Mouse (Mus musculus) olfactory bulb, adult 2 months (tissue): ENCODE data around the gene Prss27.

Source experiments
- CTCF ChIP-seq: fragments of 200-500 bp; IDR thresholded peaks from 2 replicates; pipeline ENCODE4 v1.5.1; 2012; ENCODE audit warnings: low read depth, mild to moderate bottlenecking, low read length, moderate library complexity; ENCODE audit not compliant: insufficient read depth
- POLR2A ChIP-seq: fragments of 200-500 bp; IDR thresholded peaks from 2 replicates; pipeline ENCODE4 v1.6.1; 2012; ENCODE audit warnings: mild to moderate bottlenecking, low read depth, low read length, moderate library complexity; ENCODE audit not compliant: insufficient read depth

DNA sequence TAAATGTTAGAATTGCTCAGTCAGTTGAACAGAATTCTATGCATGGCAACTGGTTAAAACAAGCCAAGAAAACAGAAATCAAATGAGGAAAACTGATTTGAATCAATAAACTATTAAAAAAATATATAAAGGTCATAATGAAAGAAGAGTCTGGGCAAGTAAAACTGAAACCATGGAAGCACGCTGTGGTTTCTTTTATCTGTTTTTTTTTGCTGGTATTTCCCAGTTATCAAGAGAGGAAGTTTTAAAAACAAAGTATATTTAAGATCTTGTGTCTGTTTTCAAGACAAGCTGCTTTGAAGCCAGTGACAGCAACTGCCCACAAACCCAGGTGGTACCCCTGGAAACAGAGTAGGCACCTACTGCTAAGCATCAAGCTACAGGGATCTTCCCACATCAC lies 52.6 kb downstream of the Prss27 start:
- TF ChIP-seq CTCF (no peak), POLR2A (no peak)
